Mouse (Mus musculus) liver, embryonic 16.5 days (tissue): Measurements from ENCODE around the gene 4933402N03Rik. TPM values are rescaled to one million over a fixed set of nuclear protein-coding genes. Genes with fewer than 3 reads are reported as not detected.

Experiments
- ATAC-seq: fragments of 200-750 bp; cut with Nextera tagmentation; 2 replicates; pipeline ENCODE4 v1.8.0; 2017; ENCODE audit warnings: low read depth, mild to moderate bottlenecking, moderate number of reproducible peaks, moderate library complexity
- H3K27ac ChIP-seq: fragments of 300-500 bp; sonication (generic); 2 replicates; pipeline ENCODE4 v1.5.1; 2014; ENCODE audit warnings: mild to moderate bottlenecking, low read length
- H3K27me3 ChIP-seq: fragments of 300-500 bp; sonication (generic); 2 replicates; pipeline ENCODE4 v1.6.1; 2014; ENCODE audit warnings: low read depth, low read length, mixed read lengths; ENCODE audit not compliant: control insufficient read depth, insufficient read depth
- H3K36me3 ChIP-seq: fragments of 300-500 bp; sonication (generic); 2 replicates; pipeline ENCODE4 v1.6.1; 2014; ENCODE audit warnings: mild to moderate bottlenecking; ENCODE audit not compliant: control insufficient read depth, insufficient read depth
- H3K4me1 ChIP-seq: fragments of 300-500 bp; sonication (generic); 2 replicates; pipeline ENCODE4 v1.6.1; 2014; ENCODE audit warnings: low read depth, low read length, mixed read lengths; ENCODE audit not compliant: control insufficient read depth
- H3K4me2 ChIP-seq: fragments of 300-500 bp; sonication (generic); 2 replicates; pipeline ENCODE4 v1.6.1; 2014; ENCODE audit warnings: low read depth, low read length, mixed read lengths
- H3K4me3 ChIP-seq: fragments of 300-500 bp; sonication (generic); 2 replicates; pipeline ENCODE4 v1.5.1; 2014; ENCODE audit warnings: low read depth, mild to moderate bottlenecking, low read length
- H3K9ac ChIP-seq: fragments of 300-500 bp; sonication (generic); 2 replicates; pipeline ENCODE4 v1.6.1; 2014; ENCODE audit warnings: low read depth, low read length
- H3K9me3 ChIP-seq: fragments of 300-500 bp; sonication (generic); replicated peaks from 2 replicates; pipeline ENCODE4 v1.6.1; 2016; ENCODE audit warnings: low read length; ENCODE audit not compliant: control insufficient read depth
- WGBS: fragments of 180-500 bp; shearing (Covaris S2); extraction: QIAGEN DNeasy Blood & Tissue Kit; methylation state at CpG from one replicate; pipeline ENCODE4 v1.1.7; 2014; ENCODE audit not compliant: insufficient replicate concordance; 5-methylcytosine and 5-hydroxymethylcytosine counted together
- polyA plus RNA-seq: library from polyadenylated mRNA; unstranded; fragments of >200 nt; fragmentation: Nextera tagmentation; extraction: Ambion mirVana; gene quantifications from 2 replicates; pipeline ENCODE4 v1.2.1, GENCODE M21; 2015

4933402N03Rik gene
- polyA plus RNA-seq, 1 experiment from 2014 or later: not detected

- no peak overlapping the region for H3K9ac ChIP-seq
- WGBS: 28% methylated on average over 5 of the region's 5 CpGs
- no peaks in the 10 kb centered on the region for H3K4me1 ChIP-seq
- H3K27me3 ChIP-seq: no peaks in the 10 kb centered on the region
- H3K4me2 ChIP-seq: no peak overlapping the region
- no peak overlapping the region for H3K27ac ChIP-seq
- ATAC-seq: no peak
- no peaks in the 10 kb centered on the region for H3K9me3 ChIP-seq
- H3K4me3 ChIP-seq: no peak overlapping the region
- no peaks in the 10 kb centered on the region for H3K36me3 ChIP-seq
Measured at GRCm38 (mm10) chr7:131153044-131153443, 6.9 kb upstream of the 4933402N03Rik start.

GRCm38 (mm10) chr7:131150179-131150578 lies 4.1 kb upstream of the 4933402N03Rik start:
- 71% methylated on average over 3 of the region's 3 CpGs for WGBS
- H3K27ac ChIP-seq: no peak overlapping the region
- no peaks in the 10 kb centered on the region for H3K9me3 ChIP-seq
- no peak overlapping the region for H3K4me3 ChIP-seq
- H3K9ac ChIP-seq: no peak overlapping the region
- no peaks in the 10 kb centered on the region for H3K36me3 ChIP-seq
- H3K4me2 ChIP-seq: no peak overlapping the region
- no peaks in the 10 kb centered on the region for H3K4me1 ChIP-seq
- ATAC-seq: no peak
- H3K27me3 ChIP-seq: no peaks in the 10 kb centered on the region

GRCm38 (mm10) chr7:131133181-131133580 lies 12.9 kb downstream of the 4933402N03Rik start:
- H3K9me3 ChIP-seq: no peaks in the 10 kb centered on the region
- no peak overlapping the region for H3K9ac ChIP-seq
- no peak overlapping the region for H3K4me2 ChIP-seq
- H3K4me1 ChIP-seq: no peaks in the 10 kb centered on the region
- WGBS: 51% methylated on average over 3 of the region's 3 CpGs
- no peak overlapping the region for H3K27ac ChIP-seq
- H3K27me3 ChIP-seq: no peaks in the 10 kb centered on the region
- no peak for ATAC-seq
- H3K36me3 ChIP-seq: no peaks in the 10 kb centered on the region
- H3K4me3 ChIP-seq: no peak overlapping the region

GRCm38 (mm10) chr7:131130021-131130420 lies 16.1 kb downstream of the 4933402N03Rik start:
- H3K27ac ChIP-seq: no peak overlapping the region
- H3K4me2 ChIP-seq: no peak overlapping the region
- H3K9ac ChIP-seq: no peak overlapping the region
- no peaks in the 10 kb centered on the region for H3K27me3 ChIP-seq
- H3K4me1 ChIP-seq: no peaks in the 10 kb centered on the region
- H3K36me3 ChIP-seq: no peaks in the 10 kb centered on the region
- no peak for ATAC-seq
- H3K4me3 ChIP-seq: no peak overlapping the region
- 66% methylated on average over 12 of the region's 12 CpGs for WGBS
- H3K9me3 ChIP-seq: no peaks in the 10 kb centered on the region

- no peak for ATAC-seq
- no peak overlapping the region for H3K4me3 ChIP-seq
- no peak overlapping the region for H3K4me2 ChIP-seq
- no peak overlapping the region for H3K27ac ChIP-seq
- no peaks in the 10 kb centered on the region for H3K4me1 ChIP-seq
- no peaks in the 10 kb centered on the region for H3K36me3 ChIP-seq
- no peaks in the 10 kb centered on the region for H3K27me3 ChIP-seq
- 53% methylated on average over 2 of the region's 2 CpGs for WGBS
- H3K9ac ChIP-seq: no peak overlapping the region
- no peaks in the 10 kb centered on the region for H3K9me3 ChIP-seq
Measured at GRCm38 (mm10) chr7:131122210-131122807, 23.8 kb downstream of the 4933402N03Rik start.

GRCm38 (mm10) chr7:131114434-131114833 lies 31.7 kb downstream of the 4933402N03Rik start:
- no peak overlapping the region for H3K27ac ChIP-seq
- 62% methylated on average over 2 of the region's 2 CpGs for WGBS
- no peaks in the 10 kb centered on the region for H3K36me3 ChIP-seq
- no peak overlapping the region for H3K4me3 ChIP-seq
- no peak overlapping the region for H3K4me2 ChIP-seq
- H3K4me1 ChIP-seq: no peaks in the 10 kb centered on the region
- no peaks in the 10 kb centered on the region for H3K27me3 ChIP-seq
- no peaks in the 10 kb centered on the region for H3K9me3 ChIP-seq
- no peak overlapping the region for H3K9ac ChIP-seq
- no peak for ATAC-seq

- H3K27me3 ChIP-seq: no peaks in the 10 kb centered on the region
- no peak overlapping the region for H3K9ac ChIP-seq
- H3K4me3 ChIP-seq: no peak overlapping the region
- no peaks in the 10 kb centered on the region for H3K9me3 ChIP-seq
- WGBS: 60% methylated on average over 6 of the region's 6 CpGs
- no peak overlapping the region for H3K4me2 ChIP-seq
- H3K4me1 ChIP-seq: no peaks in the 10 kb centered on the region
- H3K27ac ChIP-seq: no peak overlapping the region
- H3K36me3 ChIP-seq: no peaks in the 10 kb centered on the region
- no peak for ATAC-seq
Measured at GRCm38 (mm10) chr7:131113676-131114075, 32.4 kb downstream of the 4933402N03Rik start.

GRCm38 (mm10) chr7:131112486-131112885 lies 33.6 kb downstream of the 4933402N03Rik start:
- H3K4me1 ChIP-seq: no peaks in the 10 kb centered on the region
- no peak overlapping the region for H3K4me3 ChIP-seq
- H3K27ac ChIP-seq: no peak overlapping the region
- H3K27me3 ChIP-seq: no peaks in the 10 kb centered on the region
- ATAC-seq: no peak
- no peaks in the 10 kb centered on the region for H3K9me3 ChIP-seq
- WGBS: 24% methylated on average over 3 of the region's 3 CpGs
- H3K4me2 ChIP-seq: no peak overlapping the region
- H3K36me3 ChIP-seq: no peaks in the 10 kb centered on the region
- no peak overlapping the region for H3K9ac ChIP-seq
